Mouse (Mus musculus): ENCODE data around the gene N6amt1. TPM values are rescaled to one million over a fixed set of nuclear protein-coding genes. Genes with fewer than 3 reads are reported as not detected.

The N6amt1 gene
- total RNA-seq, 2 experiments from 2014 or later: 20.4 to 21.3 TPM

GRCm38 (mm10) chr16:87366445-87366844 is 12.5 kb downstream of the N6amt1 start:
- intact Hi-C loops (cut with DNase I): loop anchor here (10.0 kb wide), 1 partner anchor 58 kb away; no protein-coding TSS in a partner anchor
- DNase-seq (ENCODE audit: low spot score in 2 of 2): no peak

- intact Hi-C loops (cut with DNase I): no loop called here
- no peak for DNase-seq (ENCODE audit: low spot score in 2 of 2)
Measured at GRCm38 (mm10) chr16:87382996-87383395, 29.0 kb downstream of the N6amt1 start.

GRCm38 (mm10) chr16:87384366-87384765 is 30.4 kb downstream of the N6amt1 start:
- intact Hi-C loops (cut with DNase I): no loop called here
- no peak for DNase-seq (ENCODE audit: low spot score in 2 of 2)

GRCm38 (mm10) chr16:87387444-87387977 is 33.5 kb downstream of the N6amt1 start:
- intact Hi-C loops (cut with DNase I): no loop called here
- DNase-seq (ENCODE audit: low spot score in 2 of 2): no peak

GRCm38 (mm10) chr16:87393813-87394548 is 40.0 kb downstream of the N6amt1 start:
- peak; percentile 67 to 70 for DNase-seq (ENCODE audit: low spot score in 2 of 2)
- intact Hi-C loops (cut with DNase I): loop anchor here (10.0 kb wide), 1 partner anchor 1589 kb away; the partner anchor contains the start of gene Adamts1

- intact Hi-C loops (cut with DNase I): no loop called here
- DNase-seq (ENCODE audit: low spot score in 2 of 2): no peak
Measured at GRCm38 (mm10) chr16:87405001-87405400, 51.0 kb downstream of the N6amt1 start.

Other genes with a start within 250 kb of the N6amt1 start
- 10 to 100 TPM; 47.6 to 48.1 TPM for gene Ltn1, start 78.4 kb downstream of the N6amt1 start, total RNA-seq (2021)
- gene Rwdd2b, start 86.4 kb downstream of the N6amt1 start, total RNA-seq (2021): 10 to 100 TPM; 10.1 to 10.4 TPM
- gene Usp16, start 100.5 kb downstream of the N6amt1 start, total RNA-seq (2021): 10 to 100 TPM; 48.7 to 53.3 TPM
- gene Cct8, start 141.7 kb downstream of the N6amt1 start, total RNA-seq (2021): 100 to 1,000 TPM; 170 to 171 TPM
- gene Map3k7cl, start 199.1 kb downstream of the N6amt1 start, total RNA-seq (2021): under 1 TPM; 0.66 to 0.77 TPM